Mouse (Mus musculus) kidney, adult 2 months (tissue): ENCODE measurements at regions not wholly inside any gene's neighbourhood (a gene's known extent, or its start where the extent isn't known, plus 50 kb on each side); places are given as distances from the start of the nearest gene placed in this dataset.

Experiments
- DNase-seq: peaks from one replicate; pipeline ENCODE4 v3.0.0; 2021
- H3K27ac ChIP-seq: fragments of 200-500 bp; 2 replicates; pipeline ENCODE4 v1.5.1; 2012; ENCODE audit warnings: low read depth, low read length, control low read depth, inconsistent platforms; ENCODE audit not compliant: insufficient read depth
- H3K27me3 ChIP-seq: fragments of 200-500 bp; replicated peaks from 2 replicates; pipeline ENCODE4 v1.6.1; 2012; ENCODE audit warnings: mild to moderate bottlenecking, moderate library complexity, low read length, inconsistent platforms; ENCODE audit not compliant: control insufficient read depth, insufficient read depth
- H3K36me3 ChIP-seq: fragments of 200-500 bp; 2 replicates; pipeline ENCODE4 v1.6.1; 2012; ENCODE audit warnings: mild to moderate bottlenecking, moderate library complexity, low read length, inconsistent platforms; ENCODE audit not compliant: control insufficient read depth, insufficient read depth
- H3K4me1 ChIP-seq: fragments of 200-500 bp; 2 replicates; pipeline ENCODE4 v1.6.1; 2011; ENCODE audit warnings: low read length; ENCODE audit not compliant: control insufficient read depth, insufficient read depth
- H3K4me3 ChIP-seq: fragments of 200-500 bp; 2 replicates; pipeline ENCODE4 v1.5.1; 2011; ENCODE audit warnings: mild to moderate bottlenecking, low read depth, low read length, control low read depth; ENCODE audit not compliant: insufficient read depth
- CTCF ChIP-seq: fragments of 200-500 bp; conservative IDR thresholded peaks from 2 replicates; pipeline ENCODE4 v1.5.1; 2011; ENCODE audit warnings: low read depth, mild to moderate bottlenecking, control low read depth, low read length, moderate library complexity, mixed read lengths; ENCODE audit not compliant: insufficient read depth, insufficient read length
- POLR2A ChIP-seq: fragments of 200-500 bp; IDR thresholded peaks from one replicate; pipeline ENCODE4 v1.6.1; 2011; ENCODE audit warnings: low read depth, low read length, control low read depth
- WGBS: fragments of 180-500 bp; shearing (Covaris S2); methylation state at CpG from one replicate; pipeline ENCODE4 v1.1.7; 2018; 5-methylcytosine and 5-hydroxymethylcytosine counted together

GRCm38 (mm10) chr9:61092834-61093479, 279.2 kb upstream of the Tle3 start:
- H3K27ac ChIP-seq, result no peak overlapping the region
- no peaks in the 10 kb centered on the region for H3K36me3 ChIP-seq
- no peak overlapping the region for H3K4me3 ChIP-seq
- H3K27me3 ChIP-seq, result no peaks in the 10 kb centered on the region
- WGBS, result 78% methylated on average over 13 of the region's 13 CpGs
- no peak for DNase-seq
- H3K4me1 ChIP-seq, result no peaks in the 10 kb centered on the region
- TF ChIP-seq CTCF (no peak), POLR2A (no peak)

- Histone ChIP-seq H3K4me3 (no peak overlapping the region), H3K4me1 (no peaks in the 10 kb centered on the region), H3K27me3 (no peaks in the 10 kb centered on the region), H3K36me3 (no peaks in the 10 kb centered on the region), H3K27ac (no peak overlapping the region)
- TF ChIP-seq CTCF (no peak), POLR2A (no peak)
- WGBS, result 73% methylated on average over 2 of the region's 2 CpGs
- peak; percentile 12 for DNase-seq
Measured at GRCm38 (mm10) chr9:61095069-61095775, 276.9 kb upstream of the Tle3 start.

GRCm38 (mm10) chr9:61101741-61102450, 270.3 kb upstream of the Tle3 start:
- Histone ChIP-seq H3K27me3 (no peaks in the 10 kb centered on the region), H3K36me3 (no peaks in the 10 kb centered on the region), H3K4me1 (no peaks in the 10 kb centered on the region), H3K27ac (no peak overlapping the region), H3K4me3 (no peak overlapping the region)
- no peak for DNase-seq
- 95% methylated on average over 7 of the region's 7 CpGs for WGBS
- TF ChIP-seq CTCF (no peak), POLR2A (no peak)

GRCm38 (mm10) chr9:61102451-61103358, 269.5 kb upstream of the Tle3 start:
- TF ChIP-seq POLR2A (no peak), CTCF (no peak)
- Histone ChIP-seq H3K27me3 (no peaks in the 10 kb centered on the region), H3K27ac (no peak overlapping the region), H3K4me1 (no peaks in the 10 kb centered on the region), H3K36me3 (no peaks in the 10 kb centered on the region), H3K4me3 (no peak overlapping the region)
- 64% methylated on average over 24 of the region's 24 CpGs for WGBS
- DNase-seq, result no peak

GRCm38 (mm10) chr9:61105550-61106280, 266.5 kb upstream of the Tle3 start:
- Histone ChIP-seq H3K36me3 (no peaks in the 10 kb centered on the region), H3K4me3 (no peak overlapping the region), H3K27ac (no peak overlapping the region), H3K4me1 (no peaks in the 10 kb centered on the region), H3K27me3 (no peaks in the 10 kb centered on the region)
- DNase-seq, result no peak
- WGBS, result 85% methylated on average over 15 of the region's 15 CpGs
- TF ChIP-seq POLR2A (no peak), CTCF (no peak)

- no peaks in the 10 kb centered on the region for H3K36me3 ChIP-seq
- no peak overlapping the region for H3K27ac ChIP-seq
- H3K4me3 ChIP-seq, result no peak overlapping the region
- no peak for DNase-seq
- TF ChIP-seq POLR2A (no peak), CTCF (no peak)
- no peaks in the 10 kb centered on the region for H3K27me3 ChIP-seq
- no peaks in the 10 kb centered on the region for H3K4me1 ChIP-seq
- 96% methylated on average over 5 of the region's 5 CpGs for WGBS
Measured at GRCm38 (mm10) chr9:61109519-61110285, 262.5 kb upstream of the Tle3 start.
